Mouse (Mus musculus): ENCODE results near the gene Kcne3.

DNA sequence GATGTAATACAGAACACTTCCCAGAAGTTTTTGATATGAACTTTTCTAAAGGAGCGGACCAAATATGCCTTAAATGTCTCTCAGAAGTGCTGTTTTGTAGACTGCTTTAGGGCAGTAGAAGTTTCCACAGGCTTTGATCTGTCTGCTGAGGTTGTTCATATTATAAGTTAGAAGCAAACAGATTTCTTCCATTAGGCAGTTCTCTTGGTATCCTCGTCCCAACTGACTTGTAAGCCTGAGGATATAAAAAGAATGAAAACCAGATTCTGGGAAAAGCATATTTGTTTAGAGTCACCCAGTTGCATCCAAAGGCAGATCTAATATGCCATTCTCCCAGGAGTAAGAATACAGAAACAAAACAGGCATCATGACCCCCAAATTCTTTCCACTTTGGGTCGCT lies 24.9 kb downstream of the Kcne3 start:
- TF ChIP-seq CHD2 (IDR thresholded peaks at IDR 0.05; ENCODE audit: low read depth, low read length), result no peak
- no peak for TF ChIP-seq MAFK (IDR thresholded peaks at IDR 0.05; ENCODE audit: insufficient read depth, low read depth, low read length)
- no peak for TF ChIP-seq ZNF384 (IDR thresholded peaks at IDR 0.05; ENCODE audit: low read depth, low read length)
- no peak for TF ChIP-seq ZC3H11A (IDR thresholded peaks at IDR 0.05; ENCODE audit: borderline replicate concordance, low read depth, low read length)

Data from ES-E14 (cell line).